Mouse (Mus musculus): ENCODE measurements around the gene Prss47. TPM values are rescaled to one million over a fixed set of nuclear protein-coding genes. Genes with fewer than 3 reads are reported as not detected.

The Prss47 gene
- not detected in 2 replicates for polyA plus RNA-seq (2011; ENCODE audit: insufficient read length, low read depth, missing spikeins)

DNA sequence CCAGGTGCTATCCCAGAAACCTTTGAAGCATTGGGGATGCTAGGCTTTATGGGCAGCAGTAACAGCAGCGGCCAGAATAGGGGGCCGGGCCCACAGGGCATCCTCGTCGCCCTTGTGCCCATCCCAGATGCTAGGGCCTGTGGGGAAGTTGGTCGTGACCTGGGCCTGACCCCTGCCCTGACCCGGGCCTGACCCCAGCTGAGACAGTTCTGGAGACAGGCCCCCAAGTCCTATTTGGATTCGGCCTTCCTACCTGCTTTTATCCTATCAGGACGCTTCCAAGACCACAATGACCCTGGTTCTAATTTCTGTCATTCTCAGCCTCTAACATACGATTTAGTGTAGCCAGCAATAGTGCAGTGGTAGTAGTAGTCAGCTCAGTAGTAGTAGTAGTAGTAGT is at the start of gene Prss47:
Gene Prss47 (minus strand): TSS at position 101 of the 400 bp plus-strand sequence.
- no peak within 1 kb of the TSS for H3K27ac ChIP-seq (ENCODE audit: insufficient read depth, low read length)
- TF ChIP-seq POLR2A (IDR thresholded peaks at IDR 0.05; ENCODE audit: low read depth, low read length) (no peak), CTCF (IDR thresholded peaks at IDR 0.05; ENCODE audit: borderline replicate concordance, insufficient read depth, low read length) (no peak)
- no peak within 1 kb of the TSS for H3K4me3 ChIP-seq (ENCODE audit: insufficient read depth, low read length)
- H3K4me1 ChIP-seq (ENCODE audit: control insufficient read depth, insufficient read depth, low read length) = no peaks in the 10 kb centered on the region

- no peaks in the 10 kb centered on the region for H3K4me1 ChIP-seq (ENCODE audit: control insufficient read depth, insufficient read depth, low read length)
- no peak overlapping the region for H3K27ac ChIP-seq (ENCODE audit: insufficient read depth, low read length)
- TF ChIP-seq CTCF (IDR thresholded peaks at IDR 0.05; ENCODE audit: borderline replicate concordance, insufficient read depth, low read length) (no peak), POLR2A (IDR thresholded peaks at IDR 0.05; ENCODE audit: low read depth, low read length) (no peak)
- no peak overlapping the region for H3K4me3 ChIP-seq (ENCODE audit: insufficient read depth, low read length)
These were observed 48.7 kb upstream of the Prss47 start for GRCm38 (mm10) chr13:65101232-65101631.

GRCm38 (mm10) chr13:65100678-65101077 is 48.1 kb upstream of the Prss47 start:
- Histone ChIP-seq H3K4me3 (ENCODE audit: insufficient read depth, low read length) (no peak overlapping the region), H3K4me1 (ENCODE audit: control insufficient read depth, insufficient read depth, low read length) (no peaks in the 10 kb centered on the region), H3K27ac (ENCODE audit: insufficient read depth, low read length) (no peak overlapping the region)
- TF ChIP-seq POLR2A (IDR thresholded peaks at IDR 0.05; ENCODE audit: low read depth, low read length) (no peak), CTCF (IDR thresholded peaks at IDR 0.05; ENCODE audit: borderline replicate concordance, insufficient read depth, low read length) (no peak)

GRCm38 (mm10) chr13:65097018-65097417 is 44.5 kb upstream of the Prss47 start:
- Histone ChIP-seq H3K27ac (ENCODE audit: insufficient read depth, low read length) (no peak overlapping the region), H3K4me1 (ENCODE audit: control insufficient read depth, insufficient read depth, low read length) (no peaks in the 10 kb centered on the region), H3K4me3 (ENCODE audit: insufficient read depth, low read length) (no peak overlapping the region)
- no peak for TF ChIP-seq POLR2A (IDR thresholded peaks at IDR 0.05; ENCODE audit: low read depth, low read length)

DNA sequence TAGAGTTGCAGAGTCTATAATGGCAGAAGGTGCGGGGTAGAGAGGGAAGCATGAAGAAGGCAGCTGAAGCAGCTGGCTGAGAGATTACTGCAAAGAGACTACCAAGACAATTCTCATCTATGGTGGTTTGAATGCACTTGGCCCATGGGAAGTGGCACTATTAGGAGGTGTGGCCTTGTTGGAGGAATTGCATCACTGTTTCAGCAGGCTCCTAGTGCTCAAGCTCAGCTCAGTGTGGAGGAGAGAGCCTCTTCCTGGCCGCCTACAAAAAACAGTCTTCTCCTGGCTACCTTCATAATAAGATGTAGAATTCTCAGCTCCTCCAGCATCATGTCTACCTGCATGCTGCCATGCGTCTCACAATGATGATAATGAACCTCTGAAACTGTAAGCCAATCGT is 43.4 kb upstream of the Prss47 start:
- no peak overlapping the region for H3K27ac ChIP-seq (ENCODE audit: insufficient read depth, low read length)
- no peak for TF ChIP-seq POLR2A (IDR thresholded peaks at IDR 0.05; ENCODE audit: low read depth, low read length)
- TF ChIP-seq CTCF (IDR thresholded peaks at IDR 0.05; ENCODE audit: borderline replicate concordance, insufficient read depth, low read length) = no peak
- H3K4me3 ChIP-seq (ENCODE audit: insufficient read depth, low read length) = no peak overlapping the region
- H3K4me1 ChIP-seq (ENCODE audit: control insufficient read depth, insufficient read depth, low read length) = no peaks in the 10 kb centered on the region

- Histone ChIP-seq H3K27ac (ENCODE audit: insufficient read depth, low read length) (no peak overlapping the region), H3K4me3 (ENCODE audit: insufficient read depth, low read length) (no peak overlapping the region), H3K4me1 (ENCODE audit: control insufficient read depth, insufficient read depth, low read length) (no peaks in the 10 kb centered on the region)
- TF ChIP-seq POLR2A (IDR thresholded peaks at IDR 0.05; ENCODE audit: low read depth, low read length) (no peak), CTCF (IDR thresholded peaks at IDR 0.05; ENCODE audit: borderline replicate concordance, insufficient read depth, low read length) (no peak)
These were observed 17.4 kb upstream of the Prss47 start for GRCm38 (mm10) chr13:65069969-65070368.

DNA sequence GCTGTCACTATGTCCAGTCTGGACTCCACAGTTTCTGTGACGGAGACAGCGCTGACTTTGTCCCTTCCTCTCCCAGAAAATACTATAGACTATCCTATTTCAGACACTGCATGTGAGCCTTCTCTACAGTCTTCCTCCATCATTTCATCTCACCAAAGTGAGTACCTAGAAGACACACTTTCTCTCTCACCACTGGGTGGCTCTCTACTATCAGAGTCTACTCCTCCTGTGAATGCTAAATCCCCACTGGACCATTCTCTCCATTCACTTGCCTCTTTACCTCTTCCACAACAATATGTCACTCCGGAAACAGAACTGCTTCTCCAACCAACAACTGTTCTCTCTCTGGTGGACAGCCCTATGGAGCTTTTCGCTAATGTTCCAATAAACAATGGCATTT is 17.5 kb downstream of the Prss47 start:
- H3K27ac ChIP-seq (ENCODE audit: insufficient read depth, low read length) = no peak overlapping the region
- no peaks in the 10 kb centered on the region for H3K4me1 ChIP-seq (ENCODE audit: control insufficient read depth, insufficient read depth, low read length)
- TF ChIP-seq CTCF (IDR thresholded peaks at IDR 0.05; ENCODE audit: borderline replicate concordance, insufficient read depth, low read length) = no peak
- TF ChIP-seq POLR2A (IDR thresholded peaks at IDR 0.05; ENCODE audit: low read depth, low read length) = no peak
- H3K4me3 ChIP-seq (ENCODE audit: insufficient read depth, low read length) = no peak overlapping the region

DNA sequence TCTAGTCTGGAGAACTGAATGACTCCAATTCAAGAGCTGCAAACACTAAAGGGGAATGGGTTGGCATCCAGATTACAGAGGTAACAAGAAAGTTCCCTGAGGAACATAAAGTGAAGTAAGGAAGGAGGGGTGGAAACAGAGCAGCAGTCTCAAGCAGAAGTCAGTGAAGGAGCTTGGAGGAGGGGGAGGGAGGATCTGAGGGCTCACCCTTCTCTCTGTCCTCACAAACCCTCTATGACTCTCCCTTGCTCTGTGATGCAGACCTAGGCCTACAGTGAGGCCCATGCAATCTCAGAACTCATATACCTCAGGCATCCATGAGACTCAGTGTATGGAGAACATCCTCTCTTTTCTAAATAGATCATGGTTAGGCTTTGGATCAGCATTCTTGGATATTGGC is 19.8 kb downstream of the Prss47 start, which contains the start of gene Spata31d1c:
Gene Spata31d1c (plus strand): TSS at position 301 of the 400 bp plus-strand sequence.
- TF ChIP-seq POLR2A (IDR thresholded peaks at IDR 0.05; ENCODE audit: low read depth, low read length) = no peak
- TF ChIP-seq CTCF (IDR thresholded peaks at IDR 0.05; ENCODE audit: borderline replicate concordance, insufficient read depth, low read length) = no peak
- Histone ChIP-seq H3K27ac (ENCODE audit: insufficient read depth, low read length) (no peak within 1 kb of the TSS), H3K4me1 (ENCODE audit: control insufficient read depth, insufficient read depth, low read length) (no peaks in the 10 kb centered on the region), H3K4me3 (ENCODE audit: insufficient read depth, low read length) (no peak within 1 kb of the TSS)

GRCm38 (mm10) chr13:65011052-65011738 is 41.4 kb downstream of the Prss47 start:
- no peak for TF ChIP-seq POLR2A (IDR thresholded peaks at IDR 0.05; ENCODE audit: low read depth, low read length)
- TF ChIP-seq CTCF (IDR thresholded peaks at IDR 0.05; ENCODE audit: borderline replicate concordance, insufficient read depth, low read length) = no peak
- H3K27ac ChIP-seq (ENCODE audit: insufficient read depth, low read length) = no peak overlapping the region
- H3K4me3 ChIP-seq (ENCODE audit: insufficient read depth, low read length) = no peak overlapping the region
- no peaks in the 10 kb centered on the region for H3K4me1 ChIP-seq (ENCODE audit: control insufficient read depth, insufficient read depth, low read length)

- no peaks in the 10 kb centered on the region for H3K4me1 ChIP-seq (ENCODE audit: control insufficient read depth, insufficient read depth, low read length)
- no peak for TF ChIP-seq POLR2A (IDR thresholded peaks at IDR 0.05; ENCODE audit: low read depth, low read length)
- TF ChIP-seq CTCF (IDR thresholded peaks at IDR 0.05; ENCODE audit: borderline replicate concordance, insufficient read depth, low read length) = no peak
- no peak overlapping the region for H3K4me3 ChIP-seq (ENCODE audit: insufficient read depth, low read length)
- H3K27ac ChIP-seq (ENCODE audit: insufficient read depth, low read length) = no peak overlapping the region
These were observed 44.6 kb downstream of the Prss47 start for GRCm38 (mm10) chr13:65007971-65008370.
